Mouse (Mus musculus) bone marrow macrophage, adult 2 months (primary cell): ENCODE data around the gene Olfr520. TPM values are rescaled to one million over a fixed set of nuclear protein-coding genes. Genes with fewer than 3 reads are reported as not detected.

Experiments
- H3K27ac ChIP-seq: 2 replicates; pipeline ENCODE4 v1.5.1; 2012; ENCODE audit warnings: low read depth, low read length; ENCODE audit not compliant: insufficient read depth
- H3K4me1 ChIP-seq: 2 replicates; pipeline ENCODE4 v1.6.1; 2012; ENCODE audit warnings: low read length; ENCODE audit not compliant: control insufficient read depth, insufficient read depth
- H3K4me3 ChIP-seq: 2 replicates; pipeline ENCODE4 v1.5.1; 2012; ENCODE audit warnings: mild to moderate bottlenecking, low read length, moderate library complexity; ENCODE audit not compliant: insufficient read depth
- CTCF ChIP-seq: IDR thresholded peaks from 2 replicates; pipeline ENCODE4 v1.5.1; 2012; ENCODE audit warnings: low read depth, mild to moderate bottlenecking, low read length, moderate library complexity
- POLR2A ChIP-seq: IDR thresholded peaks from 2 replicates; pipeline ENCODE4 v1.6.1; 2012; ENCODE audit warnings: mild to moderate bottlenecking, low read depth, low read length, borderline replicate concordance
- polyA plus RNA-seq: library from polyadenylated mRNA; stranded (reverse); fragments of >200 nt; gene quantifications from 2 replicates; pipeline ENCODE4 v1.2.4, GENCODE M21; 2012; ENCODE audit not compliant: missing spikeins, insufficient read depth, insufficient read length

Gene Olfr520
- polyA plus RNA-seq, 1 experiment = not detected

DNA sequence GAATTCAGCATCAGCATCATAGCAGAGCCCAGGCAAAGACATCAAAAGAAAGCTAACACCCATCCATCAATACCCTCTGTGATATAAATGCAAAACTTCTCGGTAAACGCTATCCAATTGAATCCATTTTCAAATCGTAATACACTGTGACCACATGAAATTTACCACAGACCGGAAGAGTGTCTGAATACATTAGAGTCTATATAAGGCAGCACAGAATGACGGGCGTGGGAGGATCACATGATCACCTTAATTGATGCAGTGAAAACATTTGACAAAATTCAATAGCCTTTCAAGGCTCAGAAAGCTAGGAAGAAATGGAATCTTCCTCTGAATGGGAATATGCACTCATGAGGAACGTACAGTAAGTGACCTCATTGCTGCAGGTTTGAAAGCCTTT is 53.3 kb downstream of the Olfr520 start:
- H3K27ac ChIP-seq = no peak overlapping the region
- H3K4me1 ChIP-seq = peaks cover 18% of the 10 kb centered on the region
- no peak overlapping the region for H3K4me3 ChIP-seq
- TF ChIP-seq CTCF (no peak), POLR2A (no peak)

DNA sequence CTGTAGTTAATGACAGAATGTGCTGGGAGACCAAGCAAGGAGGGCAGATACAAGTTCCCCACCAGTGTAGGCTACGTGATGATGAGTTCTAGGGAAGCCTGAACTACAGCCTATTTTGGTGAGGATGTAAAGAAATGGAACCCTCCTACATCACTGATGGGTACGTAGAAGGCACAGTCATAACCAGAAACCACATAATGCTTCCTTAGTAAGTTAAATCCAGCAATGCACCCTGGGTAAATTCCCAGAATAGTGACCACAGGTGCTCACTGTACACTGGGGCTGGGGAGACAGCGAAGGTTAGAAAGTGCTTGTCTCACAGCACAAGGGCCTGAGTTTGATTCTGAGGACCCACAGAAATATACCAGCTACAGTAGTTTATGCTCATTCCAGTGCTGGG is 55.5 kb downstream of the Olfr520 start:
- Histone ChIP-seq H3K4me1 (peaks cover 11% of the 10 kb centered on the region), H3K27ac (no peak overlapping the region), H3K4me3 (no peak overlapping the region)
- TF ChIP-seq CTCF (no peak), POLR2A (no peak)

Other genes starting within 250 kb of the Olfr520 start
- gene Rps3, start 246.5 kb upstream of the Olfr520 start, polyA plus RNA-seq = 1,023 and 1,161 TPM in 2 replicates
- 127 and 135 TPM in 2 replicates for gene Arrb1, start 194.8 kb upstream of the Olfr520 start, polyA plus RNA-seq
- gene Tpbgl, start 103.2 kb upstream of the Olfr520 start, polyA plus RNA-seq = 0.61 and 0.78 TPM in 2 replicates
- gene Slco2b1, start 18.9 kb upstream of the Olfr520 start, polyA plus RNA-seq = 7.2 and 8.6 TPM in 2 replicates
- gene Olfr521, start 33.2 kb downstream of the Olfr520 start, polyA plus RNA-seq = not detected in 2 replicates
- gene Neu3, start 98.1 kb downstream of the Olfr520 start, polyA plus RNA-seq = 1.2 and 1.6 TPM in 2 replicates
- not detected in 2 replicates for gene Xrra1, start 128.8 kb downstream of the Olfr520 start, polyA plus RNA-seq
- gene Spcs2, start 133.2 kb downstream of the Olfr520 start, polyA plus RNA-seq = 127 and 130 TPM in 2 replicates